Mouse (Mus musculus) small intestine, adult 2 months (tissue): ENCODE results near the gene Ehhadh.

Experiments
- CTCF ChIP-seq: fragments of 200-500 bp; IDR thresholded peaks from 2 replicates; pipeline ENCODE4 v1.5.1; 2012; ENCODE audit warnings: low read depth, mild to moderate bottlenecking, control low read depth, inconsistent platforms, low read length, moderate library complexity, mixed read lengths; ENCODE audit not compliant: insufficient replicate concordance, insufficient read length; ENCODE audit errors: extremely low read depth
- POLR2A ChIP-seq: fragments of 200-500 bp; IDR thresholded peaks from 2 replicates; pipeline ENCODE4 v1.6.1; 2012; ENCODE audit warnings: low read depth, mild to moderate bottlenecking, control low read depth, inconsistent platforms, low read length, moderate library complexity

DNA sequence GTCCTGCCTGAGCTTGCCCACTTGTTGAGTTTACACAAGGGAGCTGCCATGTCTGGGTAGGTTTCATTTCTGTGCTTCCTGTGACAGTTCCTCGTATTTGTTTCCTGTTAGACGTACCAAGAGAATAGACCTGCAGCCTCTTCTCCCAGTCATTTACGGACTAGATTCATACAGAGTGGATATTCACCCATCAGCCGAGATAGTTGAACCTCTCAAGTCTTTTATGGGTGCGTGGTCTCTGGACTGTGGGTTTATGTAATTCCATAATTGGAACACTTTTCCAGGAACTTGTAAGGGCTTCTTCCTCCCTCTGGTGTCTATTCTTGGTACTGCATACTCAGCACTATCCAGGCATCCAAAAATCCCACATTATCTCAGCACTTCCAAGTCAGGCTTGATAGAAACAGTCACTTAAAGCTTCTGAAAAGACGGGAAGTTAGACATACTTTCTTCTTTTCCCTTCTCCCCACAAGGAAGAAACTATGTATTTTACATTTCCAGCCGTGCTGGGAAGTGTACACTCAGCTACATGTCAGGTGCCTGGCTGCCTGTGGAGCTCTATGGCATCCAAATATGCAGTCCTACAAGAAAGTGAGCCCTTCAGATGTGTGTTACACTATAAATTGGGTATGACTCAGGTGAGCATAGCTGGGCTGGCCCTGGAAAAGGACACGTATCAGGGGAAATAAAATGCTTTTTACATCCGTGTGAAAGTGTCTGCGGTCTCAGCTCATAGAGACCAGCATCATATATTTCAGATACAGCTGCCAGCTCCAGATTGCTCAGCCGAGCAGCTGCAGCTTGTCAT, 27.5 kb upstream of the Ehhadh start:
- TF ChIP-seq CTCF (0 out of 2 replicates have a peak, but pooled peaks have one; percentile 20), POLR2A (no peak)
